Mouse (Mus musculus): ENCODE measurements around the gene Odf3l2.

DNA sequence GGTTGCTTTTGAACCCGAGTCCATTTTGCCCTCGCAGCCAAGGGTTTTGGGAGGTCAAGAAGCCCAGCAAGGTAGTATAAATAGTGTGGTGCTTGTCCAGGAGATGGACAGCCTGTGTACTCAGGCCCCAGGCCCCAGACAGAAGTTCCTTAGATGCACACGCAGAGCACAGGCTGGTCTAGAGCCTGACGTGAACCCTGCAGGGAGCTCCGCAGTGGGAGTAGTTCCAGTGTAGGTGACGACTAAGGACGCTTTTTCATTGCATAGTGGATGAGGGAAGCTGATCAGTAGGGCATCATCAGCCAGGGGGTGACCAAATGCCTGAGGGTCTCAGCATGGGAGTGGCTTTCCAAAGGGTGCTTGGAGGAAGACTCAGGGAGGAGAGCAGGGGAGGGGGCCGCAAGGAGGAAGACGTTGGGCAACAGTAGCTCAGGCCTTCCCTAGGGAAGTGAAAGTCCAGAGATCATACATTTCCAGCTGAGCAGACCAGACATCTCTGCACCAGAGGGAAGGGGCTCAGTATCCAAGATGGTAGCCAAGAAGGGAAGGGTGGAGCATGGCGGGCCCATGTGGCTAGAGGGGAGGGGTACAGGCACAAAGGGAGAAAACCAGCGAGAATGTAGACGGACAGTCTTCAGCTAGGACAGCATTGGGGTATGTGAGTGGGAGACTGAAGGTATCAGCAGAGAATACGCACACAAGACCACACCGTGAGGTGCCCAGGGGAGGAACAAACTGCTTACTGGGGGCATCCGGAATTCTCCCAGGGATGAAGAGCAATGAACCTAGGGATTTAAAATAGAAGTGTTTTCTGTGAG lies 24.7 kb upstream of the Odf3l2 start:
- TF ChIP-seq CTCF (IDR thresholded peaks at IDR 0.05; ENCODE audit: extremely low read depth, insufficient read length, insufficient replicate concordance, low read depth, low read length) = no peak
- TF ChIP-seq POLR2A (IDR thresholded peaks at IDR 0.05; ENCODE audit: low read depth, low read length) = no peak
